Mouse (Mus musculus) spleen, adult 12 weeks (tissue): ENCODE measurements around the gene St3gal4.
"Not testable (repeated sequence)": the region's sequence is repeated elsewhere in the genome, so short reads cannot be mapped to it uniquely, and the experiment has no call there.

Source experiments
- DNase-seq: peaks from one replicate; pipeline ENCODE4 v3.0.0; 2022; ENCODE audit warnings: low spot score

Gene St3gal4

GRCm38 (mm10) chr9:35119168-35119567, at the start of gene St3gal4:
Gene St3gal4, minus strand, starts transcription at chr9:35119268.
- no peak for DNase-seq

GRCm38 (mm10) chr9:35166798-35167635, 47.9 kb upstream of the St3gal4 start:
- DNase-seq: no peak

GRCm38 (mm10) chr9:35166144-35166797, 47.2 kb upstream of the St3gal4 start:
- DNase-seq: no peak

GRCm38 (mm10) chr9:35164142-35164874, 45.2 kb upstream of the St3gal4 start:
- no peak for DNase-seq

GRCm38 (mm10) chr9:35163011-35163690, 44.1 kb upstream of the St3gal4 start:
- DNase-seq: no peak

- DNase-seq: no peak
These were observed 42.7 kb upstream of the St3gal4 start for GRCm38 (mm10) chr9:35161721-35162120.

- DNase-seq: no peak
These were observed 41.6 kb upstream of the St3gal4 start for GRCm38 (mm10) chr9:35160662-35161061.

- DNase-seq: no peak
These were observed 39.4 kb upstream of the St3gal4 start for GRCm38 (mm10) chr9:35158477-35158876.

- no peak for DNase-seq
These were observed 37.8 kb upstream of the St3gal4 start for GRCm38 (mm10) chr9:35156862-35157261.

- DNase-seq: no peak
These were observed 37.1 kb upstream of the St3gal4 start for GRCm38 (mm10) chr9:35156002-35156710.

- no peak for DNase-seq
These were observed 33.9 kb upstream of the St3gal4 start for GRCm38 (mm10) chr9:35152923-35153322.

- not testable (repeated sequence) for DNase-seq
These were observed 29.8 kb upstream of the St3gal4 start for GRCm38 (mm10) chr9:35148822-35149221.

- DNase-seq: not testable (repeated sequence)
These were observed 28.2 kb upstream of the St3gal4 start for GRCm38 (mm10) chr9:35147261-35147660.

GRCm38 (mm10) chr9:35145829-35146228, 26.8 kb upstream of the St3gal4 start:
- no peak for DNase-seq

GRCm38 (mm10) chr9:35145118-35145517, 26.1 kb upstream of the St3gal4 start:
- no peak for DNase-seq

GRCm38 (mm10) chr9:35142221-35142620, 23.2 kb upstream of the St3gal4 start:
- no peak for DNase-seq

- DNase-seq: no peak
These were observed 20.2 kb upstream of the St3gal4 start for GRCm38 (mm10) chr9:35139231-35139744.

- no peak for DNase-seq
These were observed 19.0 kb upstream of the St3gal4 start for GRCm38 (mm10) chr9:35138029-35138428.

GRCm38 (mm10) chr9:35135575-35135974, 16.5 kb upstream of the St3gal4 start:
- no peak for DNase-seq

- no peak for DNase-seq
These were observed 12.7 kb upstream of the St3gal4 start for GRCm38 (mm10) chr9:35131637-35132397.
